Mouse (Mus musculus) ovary, postnatal 10 days (tissue): ENCODE measurements around the gene Clp1.

ENCODE experiments used
- DNase-seq: peaks from one replicate; pipeline ENCODE4 v3.0.0; 2022; ENCODE audit warnings: low spot score

Gene Clp1

DNA sequence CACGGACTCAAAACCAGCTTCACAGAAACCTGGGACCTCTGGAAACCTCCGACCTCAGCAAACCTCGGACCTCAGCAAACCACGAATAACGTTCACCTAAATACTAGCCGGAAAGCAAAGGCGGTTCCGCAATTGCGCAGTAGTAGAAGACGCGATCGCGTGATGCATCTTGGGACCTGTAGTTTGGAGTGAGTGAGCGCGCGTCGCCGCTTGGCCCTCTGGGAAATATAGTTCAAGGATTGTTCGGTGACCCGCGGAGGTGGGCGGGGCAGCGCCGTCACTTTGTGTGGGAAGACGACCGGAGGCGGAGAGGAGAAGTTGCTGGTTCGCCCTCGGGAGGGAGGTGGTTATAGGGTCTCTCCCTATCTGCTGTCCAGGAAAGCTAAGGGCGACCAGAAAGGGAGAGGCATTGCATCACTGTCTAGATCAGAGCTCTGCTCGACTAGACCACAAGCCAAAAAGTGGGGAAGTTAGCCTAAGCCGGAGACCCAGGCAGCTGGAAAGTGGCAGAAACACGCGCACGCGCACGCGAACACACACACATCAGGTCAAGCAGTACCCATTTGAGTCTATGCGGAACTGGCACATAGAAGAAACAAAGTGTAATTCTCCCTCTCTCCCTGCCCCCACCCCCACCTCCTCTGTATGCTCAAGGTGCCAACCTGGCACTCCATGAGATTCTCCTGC, at the start of gene Clp1:
Clp1 (minus strand) TSS at position 179 of the 687 bp plus-strand sequence.
- DNase-seq = peak; percentile 70

GRCm38 (mm10) chr2:84775665-84776064, 48.5 kb upstream of the Clp1 start:
- DNase-seq = no peak

DNA sequence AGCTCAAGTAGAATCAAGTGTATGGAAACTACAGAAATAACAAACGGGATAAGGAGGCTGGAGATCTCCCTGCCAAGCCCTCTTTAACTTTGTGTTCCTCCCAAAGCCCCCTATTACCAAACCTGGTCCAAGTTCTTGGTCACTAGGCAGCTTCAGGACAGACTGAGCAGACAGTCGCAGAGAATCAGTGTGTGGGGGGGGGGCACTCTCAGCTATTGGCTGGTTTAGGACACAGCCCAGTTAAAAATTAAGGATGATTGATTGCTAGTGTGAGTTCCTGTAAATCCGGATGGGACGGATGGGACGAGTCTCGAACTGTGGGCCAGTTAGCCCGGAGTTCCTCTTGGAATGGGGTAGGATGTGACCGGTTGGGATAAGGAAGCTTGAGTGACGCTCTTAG, 48.1 kb upstream of the Clp1 start, which contains the start of gene Serping1:
Serping1 (minus strand) TSS at position 204 of the 400 bp plus-strand sequence.
- no peak for DNase-seq

DNA sequence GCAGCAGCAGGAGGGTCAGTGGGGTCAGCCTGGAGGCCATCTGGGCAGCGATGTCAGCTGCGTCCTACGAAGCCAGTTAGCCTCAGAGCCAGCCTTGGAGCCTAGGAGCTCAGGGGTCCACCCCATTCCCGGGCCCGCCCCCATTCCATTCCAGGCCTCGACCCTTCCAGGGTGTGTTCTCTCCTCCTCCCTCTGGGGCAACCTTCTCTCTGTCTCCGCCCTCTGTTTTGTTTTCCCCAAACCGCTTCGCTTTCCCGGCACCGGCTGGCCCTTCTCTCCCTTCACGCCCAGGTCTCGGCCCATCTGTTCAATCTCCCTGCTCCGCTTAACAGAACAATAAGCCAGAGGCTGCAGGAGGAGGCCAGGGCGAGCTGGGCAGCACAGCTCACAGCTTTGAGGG, 47.6 kb upstream of the Clp1 start:
- peak; percentile 45 for DNase-seq

GRCm38 (mm10) chr2:84773195-84773594, 46.0 kb upstream of the Clp1 start:
- DNase-seq = no peak

DNA sequence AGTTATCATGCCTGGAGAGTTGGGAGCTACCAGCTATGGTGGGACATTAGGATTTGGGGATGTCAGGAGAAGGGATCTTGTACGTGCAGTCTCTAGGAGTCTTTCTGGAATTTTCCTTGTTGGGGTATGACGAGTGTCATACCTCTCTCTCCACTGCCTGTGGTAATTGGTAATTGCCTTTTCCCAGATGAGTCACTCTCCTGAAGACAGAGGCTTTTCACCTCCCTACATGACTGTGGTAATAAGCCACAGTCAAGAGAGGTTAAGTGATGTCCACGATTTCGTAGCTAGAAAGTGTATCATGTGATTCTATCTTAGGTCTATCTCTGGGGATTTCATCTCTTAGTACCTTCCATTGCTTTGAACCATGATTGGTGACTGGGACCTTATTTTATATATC, 45.3 kb upstream of the Clp1 start:
- DNase-seq = no peak

GRCm38 (mm10) chr2:84770501-84770900, 43.4 kb upstream of the Clp1 start:
- DNase-seq = no peak

DNA sequence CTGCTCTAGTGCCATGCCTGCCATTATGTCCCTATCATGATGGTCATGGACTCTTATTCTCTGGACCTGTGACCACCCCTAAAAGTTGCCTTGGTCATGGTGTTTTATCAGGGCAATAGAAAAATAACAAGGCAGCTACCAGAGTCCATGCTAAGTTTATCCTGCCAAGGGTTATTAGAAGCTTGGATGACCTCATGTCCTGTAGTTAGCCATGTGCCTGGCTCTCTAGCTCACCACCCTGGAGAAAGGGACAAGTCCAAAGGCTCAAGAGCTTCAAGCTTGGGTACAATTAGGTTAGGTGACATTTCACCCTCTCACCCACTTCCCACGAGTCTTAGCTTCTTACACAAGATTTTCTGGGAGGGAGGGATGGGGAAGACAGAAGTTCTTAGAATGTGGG, 35.7 kb upstream of the Clp1 start:
- no peak for DNase-seq

DNA sequence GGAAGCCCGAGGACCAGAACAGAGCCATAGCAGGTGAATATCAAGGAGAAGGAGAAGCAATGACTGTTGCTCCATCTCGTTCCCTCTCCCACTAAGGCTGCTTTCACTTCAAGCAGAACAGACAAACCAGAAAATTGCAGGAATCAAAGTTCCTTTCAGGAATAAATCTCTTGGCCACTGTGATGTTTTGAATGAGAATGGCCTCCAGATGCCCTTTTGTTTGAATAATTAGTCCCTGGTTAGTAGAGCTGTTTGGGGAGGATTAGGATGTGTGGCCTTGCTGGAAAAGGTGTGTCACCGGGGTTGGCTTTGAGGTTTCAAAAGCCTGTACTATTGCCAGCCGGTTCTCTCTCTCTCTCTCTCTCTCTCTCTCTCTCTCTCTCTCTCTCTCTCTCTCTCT, 35.1 kb upstream of the Clp1 start:
- no peak for DNase-seq

- no peak for DNase-seq
Observed at GRCm38 (mm10) chr2:84761840-84762239, 34.7 kb upstream of the Clp1 start.

- DNase-seq = no peak
Observed at GRCm38 (mm10) chr2:84761309-84761708, 34.2 kb upstream of the Clp1 start.

- no peak for DNase-seq
Observed at GRCm38 (mm10) chr2:84760777-84761176, 33.6 kb upstream of the Clp1 start.

DNA sequence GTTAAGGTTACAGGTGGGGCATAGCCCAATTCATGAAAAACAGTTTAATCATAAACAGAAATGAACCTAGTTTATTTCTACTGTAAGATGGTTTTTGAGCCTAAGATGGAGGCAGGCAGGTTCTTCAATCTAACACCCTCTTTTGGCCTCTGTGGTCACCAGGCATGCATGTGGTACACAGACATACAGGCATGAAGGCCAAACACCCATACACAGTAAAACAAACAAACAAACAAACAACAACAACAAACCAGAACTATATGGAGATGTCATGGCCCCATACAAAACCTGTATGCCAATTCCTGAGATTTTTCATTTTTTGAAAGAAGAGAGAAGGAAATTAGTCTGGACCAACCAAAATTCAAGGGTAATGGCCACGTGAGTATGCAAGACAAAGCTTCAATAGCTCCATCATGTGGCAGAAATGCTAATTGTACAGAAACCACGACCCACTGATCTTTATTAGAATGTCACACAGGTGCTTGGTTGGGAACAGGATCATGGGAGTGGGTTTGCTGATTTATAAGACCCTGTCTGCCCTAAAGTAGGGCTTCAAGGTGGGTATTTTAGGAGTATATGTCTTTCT, 31.5 kb upstream of the Clp1 start:
- no peak for DNase-seq

DNA sequence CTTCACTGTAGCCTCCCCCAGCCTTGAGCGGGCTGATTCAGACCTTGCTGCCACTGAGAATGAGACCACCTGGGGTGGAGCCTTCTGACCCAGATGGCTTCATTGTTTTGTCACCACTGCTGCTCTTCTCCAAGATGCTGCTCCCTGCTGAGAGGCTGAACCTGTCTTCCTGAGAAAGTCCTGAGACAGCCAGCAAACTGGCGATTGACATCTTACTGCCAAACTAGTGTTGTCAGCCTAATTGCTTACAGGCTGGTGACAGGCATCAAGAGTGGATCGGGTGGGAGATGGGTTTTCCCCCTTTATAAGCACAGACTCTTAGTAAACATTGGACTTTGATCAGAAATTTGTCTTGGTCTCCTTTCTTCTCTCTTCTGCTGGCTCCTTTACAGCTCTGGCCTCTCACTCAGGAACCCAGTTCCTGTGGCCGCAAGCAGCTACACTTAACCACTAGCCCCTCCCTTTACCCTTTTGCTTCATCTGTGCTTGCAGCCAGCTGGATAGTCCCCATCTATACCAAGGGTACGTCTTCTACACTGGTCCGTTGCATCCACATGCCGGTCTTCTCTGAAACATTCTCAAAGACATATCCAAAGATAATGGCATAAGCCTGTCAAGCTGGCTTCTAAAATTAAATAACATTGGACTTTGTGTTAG, 30.0 kb upstream of the Clp1 start:
- DNase-seq = no peak

GRCm38 (mm10) chr2:84756245-84756644, 29.1 kb upstream of the Clp1 start:
- DNase-seq = no peak

GRCm38 (mm10) chr2:84750115-84750514, 23.0 kb upstream of the Clp1 start:
- DNase-seq = no peak

DNA sequence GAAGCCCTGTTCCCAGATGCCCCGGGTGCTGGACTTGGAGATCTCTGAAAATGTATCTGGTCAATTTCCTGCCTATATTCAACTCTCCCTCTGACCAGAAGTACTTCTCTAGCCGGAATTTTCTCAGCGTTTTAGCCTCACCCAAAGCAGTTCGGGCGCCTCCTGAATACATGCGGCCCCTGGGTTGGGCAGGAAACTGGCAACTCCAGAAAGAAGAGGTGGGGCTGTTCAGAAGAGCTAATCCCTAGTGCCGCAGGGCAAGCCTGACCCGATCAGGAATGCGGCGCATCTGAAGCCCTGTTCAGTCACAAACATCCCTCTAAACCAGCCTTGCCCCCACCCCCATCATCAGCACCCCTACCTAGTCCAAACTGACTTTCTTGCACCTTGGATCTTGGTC, 17.0 kb upstream of the Clp1 start:
- DNase-seq = no peak

DNA sequence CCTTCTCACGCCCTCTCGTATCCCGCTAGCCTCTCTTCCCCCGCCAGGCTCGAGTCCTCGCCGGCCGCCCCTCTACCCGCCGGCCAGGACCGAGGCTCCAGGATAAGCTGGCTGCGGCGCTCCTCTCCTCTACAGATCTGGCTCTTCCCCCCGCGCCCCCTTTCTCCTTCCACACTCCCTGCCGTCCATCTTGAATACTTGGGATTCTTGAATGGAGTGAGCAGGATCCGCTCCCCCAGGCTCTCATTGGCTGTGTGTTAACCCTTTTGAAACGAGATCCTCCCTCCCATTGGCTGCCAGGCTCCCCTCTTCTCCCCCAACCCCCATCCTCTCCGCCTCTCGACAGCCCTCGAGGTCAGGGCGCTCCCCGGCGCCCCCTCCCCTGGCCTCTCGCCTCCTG, 16.4 kb upstream of the Clp1 start, which contains the start of gene Gm19426:
Gm19426 (minus strand) TSS at position 95 of the 400 bp plus-strand sequence.
- no peak for DNase-seq

- no peak for DNase-seq
Observed at GRCm38 (mm10) chr2:84742451-84743283, 15.5 kb upstream of the Clp1 start.

GRCm38 (mm10) chr2:84741841-84742450, 14.8 kb upstream of the Clp1 start:
- no peak for DNase-seq

DNA sequence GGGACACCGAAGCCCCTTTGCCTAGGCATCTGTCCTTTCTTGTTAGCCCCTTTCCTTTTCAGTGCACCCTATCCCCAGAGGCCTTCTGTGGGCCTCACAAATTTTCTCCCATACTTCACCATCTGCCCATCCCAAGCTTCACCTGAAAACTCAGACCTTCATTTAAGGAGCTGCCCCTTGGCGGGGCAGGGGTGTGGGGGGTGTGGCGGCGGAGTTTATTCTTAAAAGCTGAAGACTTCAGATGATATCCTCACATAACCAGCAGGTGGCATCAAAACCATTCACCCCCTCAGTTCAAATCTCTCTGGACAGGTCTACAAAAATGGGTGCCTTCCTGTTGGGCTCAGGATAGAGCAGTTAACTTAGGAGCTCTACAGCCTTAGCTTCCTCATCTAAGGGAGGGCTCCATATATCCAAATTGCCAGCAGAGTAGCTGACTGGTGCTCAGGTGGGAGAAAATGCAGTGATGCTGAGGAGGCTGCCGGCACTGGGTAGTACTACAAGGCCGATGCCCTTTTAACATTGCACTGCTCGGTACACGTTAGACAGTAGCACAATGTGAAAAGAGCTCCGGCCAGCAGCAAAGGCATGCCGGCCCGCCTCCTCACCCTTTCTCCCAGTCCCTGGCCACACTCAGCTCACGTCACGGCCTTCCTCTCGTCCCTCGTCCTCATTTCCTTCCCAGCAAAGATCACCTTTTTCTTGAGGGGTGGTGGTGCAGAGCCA, 13.6 kb upstream of the Clp1 start:
- DNase-seq = no peak
